Mouse (Mus musculus): ENCODE results near the gene Aacs. TPM values are rescaled to one million over a fixed set of nuclear protein-coding genes. Genes with fewer than 3 reads are reported as not detected.

Gene Aacs
- total RNA-seq, 2 experiments from 2014 or later, result 12.8 to 18.9 TPM

DNA sequence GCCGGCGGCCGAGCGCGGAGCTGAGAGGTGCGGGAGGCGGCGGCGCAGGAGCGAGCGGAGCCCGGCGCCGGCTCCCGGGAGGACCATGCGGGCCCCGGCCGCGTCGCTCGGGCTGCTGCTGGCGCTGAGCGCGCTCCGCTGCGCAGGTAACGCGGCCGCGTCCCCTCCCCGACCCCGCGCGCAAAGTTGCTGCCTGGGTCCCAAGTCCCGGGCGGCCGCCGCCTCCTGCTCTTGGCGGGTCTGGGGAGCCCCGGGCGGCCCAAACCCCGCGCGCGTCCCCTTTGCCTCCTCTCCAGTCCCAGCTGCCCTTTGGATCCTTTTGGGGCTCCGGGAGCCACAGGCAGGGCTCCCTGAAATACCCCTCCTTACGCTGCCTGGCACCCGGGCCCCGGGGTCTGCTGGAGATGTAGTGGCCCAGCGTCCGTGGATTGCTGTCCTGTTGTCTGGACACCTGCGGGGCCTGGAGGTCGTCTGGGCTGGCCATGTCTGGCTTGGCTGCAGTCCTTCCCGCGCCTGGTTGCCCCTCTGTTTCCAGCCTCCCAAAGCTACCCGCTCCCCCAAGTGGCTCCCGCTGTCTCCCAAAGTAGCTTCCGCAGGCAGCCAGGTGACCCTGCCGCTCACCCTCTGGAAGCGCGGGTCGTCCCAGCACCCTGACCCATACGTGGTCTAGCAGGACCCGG, 57.1 kb downstream of the Aacs start:
- no peak for DNase-seq (ENCODE audit: low spot score in 2 of 2)

DNA sequence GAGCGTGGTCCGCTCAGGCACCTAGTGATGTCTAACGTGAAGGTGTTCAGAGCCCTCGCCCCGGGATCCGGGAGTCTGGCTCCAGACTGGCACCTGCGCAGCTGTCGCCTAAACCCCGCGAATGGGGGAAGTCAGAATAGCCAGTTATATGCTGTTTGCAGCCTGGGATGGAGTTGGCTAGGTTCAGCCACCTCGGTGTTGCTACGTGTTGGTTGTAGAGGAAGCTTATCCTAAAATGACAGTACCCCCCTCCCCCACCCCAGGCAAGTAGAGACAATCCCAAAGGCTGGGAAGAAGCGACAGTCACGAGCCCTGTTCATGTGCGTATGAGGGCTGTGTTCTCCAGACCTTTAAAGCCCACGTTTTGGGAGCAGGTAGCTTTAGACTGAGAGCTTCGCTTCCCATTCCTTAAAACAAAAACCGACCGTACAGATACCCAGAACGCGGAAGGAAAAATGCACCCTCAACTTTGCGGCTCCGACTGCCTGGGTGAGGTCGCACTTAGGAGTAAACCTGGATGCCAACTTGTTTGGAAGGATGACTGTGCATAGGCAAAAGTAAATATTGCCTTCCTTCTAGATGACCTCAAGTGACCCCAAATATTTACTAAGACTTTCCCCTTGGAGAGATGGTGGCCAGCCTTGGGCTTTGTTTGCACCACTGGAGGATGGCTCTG, 57.7 kb downstream of the Aacs start:
- no peak for DNase-seq (ENCODE audit: low spot score in 2 of 2)

DNA sequence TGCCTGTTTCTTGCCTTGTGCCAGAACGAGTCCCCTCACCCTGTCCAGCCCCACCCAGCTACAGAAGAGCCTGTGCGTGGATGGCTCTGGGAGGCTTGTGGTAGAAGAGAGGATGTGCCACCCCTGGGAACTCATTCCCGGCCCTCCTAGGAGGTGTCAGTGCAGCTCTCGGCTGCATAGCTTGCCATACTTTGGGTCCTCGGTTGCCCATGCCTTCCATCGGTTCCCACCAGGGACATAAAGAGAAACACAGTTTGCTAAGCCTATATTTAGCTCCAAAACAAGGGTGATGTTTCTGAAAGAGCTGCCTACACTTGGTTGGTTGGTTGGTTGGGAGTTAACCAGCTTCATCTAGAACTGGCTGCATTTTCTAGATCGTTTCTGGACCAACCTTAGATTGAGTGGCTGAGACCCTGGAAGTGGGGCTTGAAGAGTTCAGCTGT, 58.6 kb downstream of the Aacs start:
- no peak for DNase-seq (ENCODE audit: low spot score in 2 of 2)

DNA sequence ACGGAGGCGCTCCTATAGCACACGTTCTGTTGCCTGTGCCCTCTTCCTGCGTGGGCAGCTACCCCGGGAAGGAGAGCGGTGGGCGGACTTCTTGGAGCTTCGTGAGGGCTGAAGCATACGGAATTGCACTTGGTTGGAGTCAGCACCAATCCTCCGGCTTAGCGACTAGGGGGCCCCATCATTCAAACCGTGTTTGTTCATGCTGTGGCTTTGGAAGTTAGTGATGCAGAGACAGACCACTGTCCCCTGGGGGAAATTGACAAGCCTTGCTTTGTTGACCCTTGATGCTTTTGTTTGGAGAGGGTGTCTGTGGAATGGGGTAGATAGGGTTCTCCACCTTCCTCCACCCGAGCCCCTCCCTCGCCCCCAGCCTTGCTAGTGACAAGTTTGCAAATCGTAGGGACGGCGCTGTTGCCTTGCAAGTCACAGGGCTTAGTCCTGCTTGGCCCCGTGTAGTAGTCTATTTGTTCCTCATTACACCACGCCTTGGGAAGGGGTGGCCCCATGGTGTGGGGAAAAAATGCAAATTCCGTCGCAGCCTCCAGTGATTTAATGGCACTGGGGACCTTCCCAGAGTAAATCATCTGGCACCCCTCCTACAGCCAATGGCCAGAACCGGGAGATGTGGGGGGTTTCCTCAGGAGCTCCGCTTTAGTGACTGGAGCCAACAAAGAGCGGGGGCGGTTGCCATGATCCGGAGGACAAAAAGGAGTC, 59.2 kb downstream of the Aacs start:
- no peak for DNase-seq (ENCODE audit: low spot score in 2 of 2)

DNA sequence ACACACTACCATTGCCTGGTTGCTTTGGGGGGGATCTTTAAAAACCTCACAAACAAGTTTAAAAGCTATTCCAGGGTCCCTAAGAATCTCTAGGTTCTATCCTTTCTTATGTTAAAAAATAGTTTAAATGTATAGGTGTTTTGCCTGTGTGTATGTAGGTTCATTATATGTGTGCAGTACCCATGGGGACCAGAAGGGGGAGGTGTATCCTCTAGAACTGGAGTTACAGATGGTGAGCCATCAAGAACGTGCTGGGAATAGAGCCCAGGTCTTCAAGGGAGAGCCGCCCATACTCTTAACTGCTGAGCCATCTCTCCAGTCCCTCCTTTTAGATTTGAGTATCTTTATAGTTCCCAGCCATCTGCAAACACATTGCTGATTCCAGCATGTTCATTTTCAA, 69.5 kb downstream of the Aacs start:
- DNase-seq (ENCODE audit: low spot score in 2 of 2), result no peak

DNA sequence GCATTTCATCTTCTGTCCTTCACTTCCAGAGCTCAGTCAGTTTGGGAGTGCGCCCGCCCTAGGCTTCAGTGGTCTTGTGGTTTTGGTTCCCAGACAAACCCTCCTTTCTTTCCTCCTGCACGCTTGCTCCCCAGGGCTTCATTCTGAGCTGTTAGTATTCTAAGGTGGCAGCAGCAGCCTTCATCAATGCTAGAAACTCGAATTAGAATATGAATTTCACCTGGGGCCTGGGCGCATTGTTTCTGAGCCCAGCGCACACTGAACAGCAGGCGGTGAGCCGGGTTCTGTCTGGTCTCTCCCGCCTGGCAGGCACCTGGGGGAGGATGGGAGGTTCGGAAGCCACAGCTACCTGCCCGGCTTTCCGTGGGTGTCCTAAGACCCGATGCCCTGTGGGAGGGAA, 70.7 kb downstream of the Aacs start:
- DNase-seq (ENCODE audit: low spot score in 2 of 2), result no peak

DNA sequence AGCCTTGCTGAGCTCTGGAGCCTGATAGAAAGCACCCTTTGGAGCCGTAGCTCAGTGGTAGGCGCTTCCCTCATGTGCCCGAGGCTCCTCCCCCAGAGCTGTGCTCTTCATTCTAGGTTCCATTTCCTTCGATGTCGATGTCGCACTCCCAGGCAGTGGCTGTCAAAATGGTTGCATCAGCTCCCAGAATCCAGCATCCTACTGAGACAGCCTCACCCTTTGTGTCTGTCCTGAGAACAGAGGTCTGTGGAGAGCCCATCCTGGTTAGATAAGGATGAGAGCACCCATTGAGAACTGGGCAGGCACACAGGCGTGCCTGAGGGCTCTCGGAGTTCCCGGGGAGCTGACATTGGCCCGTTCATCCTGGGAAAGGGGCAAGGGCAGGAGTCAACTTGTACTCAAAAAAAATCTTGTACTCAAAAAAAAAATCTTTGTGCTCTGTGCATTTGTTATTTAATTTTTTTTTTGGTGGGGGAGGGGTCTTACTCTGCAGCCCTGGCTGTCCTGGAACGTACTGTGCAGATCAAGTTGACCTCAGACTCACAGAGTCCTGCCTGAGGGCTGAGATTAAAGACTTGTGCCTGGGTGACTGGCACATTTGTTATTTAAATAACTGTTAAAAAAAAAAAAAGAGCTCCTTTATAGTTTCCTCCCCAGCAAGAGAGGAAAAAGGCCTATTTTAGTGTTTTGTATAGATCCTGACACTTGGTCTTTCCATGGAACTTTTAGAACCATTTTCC, 74.3 kb downstream of the Aacs start:
- no peak for DNase-seq (ENCODE audit: low spot score in 2 of 2)

DNA sequence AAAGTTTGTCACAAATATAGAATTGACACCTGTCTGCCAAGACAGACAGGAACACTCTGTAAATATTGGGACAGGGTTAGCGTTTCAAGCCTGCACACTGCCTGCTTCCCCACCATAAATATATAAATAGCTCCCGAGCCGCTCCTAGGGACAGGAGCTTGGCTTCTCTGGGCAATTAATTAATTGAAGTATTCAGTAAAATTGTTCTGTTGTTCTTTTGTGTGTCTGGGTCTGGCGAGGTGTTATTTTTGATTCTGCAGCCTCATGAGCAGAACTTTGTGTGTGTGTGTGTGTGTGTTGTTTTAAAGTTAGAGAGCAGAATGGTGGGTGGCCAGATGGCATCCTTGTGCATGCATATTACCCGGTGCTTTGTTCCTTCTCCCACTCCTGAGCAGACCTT, 80.1 kb downstream of the Aacs start:
- no peak for DNase-seq (ENCODE audit: low spot score in 2 of 2)

DNA sequence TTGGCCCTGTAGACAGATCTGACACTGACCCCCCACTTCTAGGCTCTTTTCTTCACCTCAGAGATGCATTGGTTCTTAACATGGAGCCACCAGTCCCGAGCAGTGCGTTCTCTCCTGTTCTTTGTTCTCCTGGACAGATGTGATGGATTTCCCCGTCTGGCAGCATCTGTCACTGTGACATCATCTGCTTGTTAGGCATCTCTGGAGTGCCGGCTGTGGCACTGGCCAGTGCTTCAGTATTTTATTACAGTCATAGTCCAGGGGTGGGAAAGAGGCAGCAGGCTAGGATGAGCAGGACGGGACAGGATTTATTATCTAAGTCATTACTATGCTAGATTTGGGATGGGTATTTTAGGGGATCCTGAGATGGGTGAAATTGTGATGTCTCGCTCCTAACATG, 87.9 kb downstream of the Aacs start:
- no peak for DNase-seq (ENCODE audit: low spot score in 2 of 2)

DNA sequence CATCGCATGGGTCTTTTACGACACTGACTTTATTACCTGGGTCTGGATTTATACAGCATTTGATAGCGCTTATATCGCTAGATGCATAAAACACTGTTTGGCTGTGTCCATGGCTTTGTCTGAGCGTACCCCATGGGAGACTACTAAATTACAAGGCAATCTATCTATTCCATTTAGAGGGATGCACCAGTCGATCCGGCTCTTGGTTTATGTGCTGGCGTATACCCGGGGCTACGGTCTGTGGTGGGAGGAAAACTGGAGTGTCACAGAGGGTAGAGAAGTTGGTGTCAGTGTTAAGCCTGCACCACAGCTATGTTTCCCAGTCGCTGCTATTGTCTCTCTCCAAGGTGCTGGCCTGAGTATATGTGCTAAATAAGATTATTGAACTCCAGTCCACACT, 90.1 kb downstream of the Aacs start:
- DNase-seq (ENCODE audit: low spot score in 2 of 2), result no peak

Small RNAs within 50 kb of the gene (microRNA-seq; reads per million reads assigned to microRNA genes)
- not detected for gene Gm27551

Other genes starting within 250 kb of the Aacs start
- gene Scarb1, start 134.7 kb upstream of the Aacs start, total RNA-seq (2021), result 100 to 1,000 TPM; 582 to 655 TPM
- under 1 TPM in 1 of 2 experiments, not detected in 1; 0.25 TPM for gene Gm10382, start 86.5 kb upstream of the Aacs start, total RNA-seq (2021)
- gene Ubc, start 85.6 kb upstream of the Aacs start, total RNA-seq (2021), result 1,000 to 10,000 TPM; 1,138 to 1,334 TPM
- gene Dhx37, start 41.7 kb upstream of the Aacs start, total RNA-seq (2021), result 10 to 100 TPM; 14.0 to 16.0 TPM
- 10 to 100 TPM; 34.2 to 37.0 TPM for gene Bri3bp, start 34.2 kb upstream of the Aacs start, total RNA-seq (2021)
- 1 to 10 TPM; 1.8 to 2.2 TPM for gene Tmem132b, start 56.0 kb downstream of the Aacs start, total RNA-seq (2021)